9 mouse cellular contexts compared by ENCODE assay signal in genomic region chr10:79788386-79789158, GRCm38 (mm10). TPM values are rescaled to one million over a fixed set of nuclear protein-coding genes. Genes with fewer than 3 reads are reported as not detected.
DNase-seq lines count a peak whose midpoint lies in the region; ATAC-seq and TF ChIP-seq lines count a peak whose summit lies in the region.
"Had no signal": no experiment of that assay in that cellular context is flagged by ENCODE, and none has a peak within 500 bp of the region (broad histone marks: within the 10 kb centered on the region; RNA-seq: fewer than 3 reads in every experiment).

No protein-coding gene starts in this region.

- no peak for TF ChIP-seq POLR2A in testis, adult 2 months (IDR thresholded peaks at IDR 0.05; ENCODE audit: control insufficient read depth, low read depth, low read length)

- H3K27ac ChIP-seq in testis, adult 2 months (ENCODE audit: control insufficient read depth, insufficient read depth, low read depth, low read length), result no peak overlapping the region

- no peaks in the 10 kb centered on the region for H3K36me3 ChIP-seq in testis, adult 2 months (ENCODE audit: control insufficient read depth, insufficient read depth, low read length)

- ATAC-seq in cerebellum, adult (ENCODE audit: insufficient number of reproducible peaks, low FRiP score, low TSS enrichment), result no peak
- ATAC-seq: Patski had no signal

- H3K27me3 ChIP-seq in testis, adult 2 months (ENCODE audit: control insufficient read depth, insufficient read depth, low read length), result no peaks in the 10 kb centered on the region
- H3K27me3 ChIP-seq: Patski had no signal

- H3K4me1 ChIP-seq in testis, adult 2 months (ENCODE audit: control insufficient read depth, insufficient read depth, low read length), result peaks cover 6% of the 10 kb centered on the region

- DNase-seq in cerebellum, adult 11-12 months, result peak; percentile 63
- no peak for DNase-seq in testis, postnatal 14 days (ENCODE audit: low spot score)
- peak; percentile 84 for DNase-seq in embryo, embryonic 10.5 days (ENCODE audit: low spot score)
- peak; percentile 63 for DNase-seq in hindlimb bud, embryonic 11.5 days (ENCODE audit: extremely low spot score, low read depth, low spot score)
- peak; percentile 67 to 68 for DNase-seq in lung, adult 18-20 months
- DNase-seq in right cerebral cortex, postnatal 4 days, result peak; percentile 92

- no peak overlapping the region for H3K4me3 ChIP-seq in testis, adult 2 months (ENCODE audit: control insufficient read depth, low read depth, low read length)

- TF ChIP-seq CTCF in testis, adult 2 months (IDR thresholded peaks at IDR 0.05; ENCODE audit: control insufficient read depth, insufficient read depth, insufficient replicate concordance, low read depth, low read length), result peak; percentile 48; the same call in 1 of the 2 replicates

RNA-seq across cellular contexts. Expression of gene Prss57, which starts 2.2 kb away (rescaled TPM):
- 0.11 TPM in 1 of 2 replicates, not detected in the other for polyA plus RNA-seq in testis, adult 2 months (2012; rRNA removed)
- polyA plus RNA-seq: Patski had no signal

RNA-seq across cellular contexts. Expression of gene Palm, which starts 4.8 kb away (rescaled TPM):
- polyA plus RNA-seq in testis, adult 2 months (2012; rRNA removed), result 8.1 and 9.1 TPM in 2 replicates

RNA-seq across cellular contexts. Expression of gene Fstl3, which starts 11.5 kb away (rescaled TPM):
- 13.8 and 16.1 TPM in 2 replicates for polyA plus RNA-seq in testis, adult 2 months (2012; rRNA removed)

RNA-seq across cellular contexts. Expression of gene Rnf126, which starts 21.8 kb away (rescaled TPM):
- polyA plus RNA-seq in testis, adult 2 months (2012; rRNA removed), result 989 and 1,153 TPM in 2 replicates

RNA-seq across cellular contexts. Expression of gene Misp, which starts 32.2 kb away (rescaled TPM):
- polyA plus RNA-seq in testis, adult 2 months (2012; rRNA removed), result 0.27 and 0.36 TPM in 2 replicates
